Mouse (Mus musculus) midbrain, embryonic 16.5 days (tissue): ENCODE results near the gene Tbcc. TPM values are rescaled to one million over a fixed set of nuclear protein-coding genes. Genes with fewer than 3 reads are reported as not detected.
"Not testable (repeated sequence)": the region's sequence is repeated elsewhere in the genome, so short reads cannot be mapped to it uniquely, and the experiment has no call there.

Experiments used
- ATAC-seq: fragments of 200-750 bp; cut with Nextera tagmentation; 2 replicates; pipeline ENCODE4 v1.8.0; 2017; ENCODE audit warnings: moderate TSS enrichment
- H3K27ac ChIP-seq: fragments of 300-500 bp; sonication (generic); 2 replicates; pipeline ENCODE4 v1.5.1; 2014; ENCODE audit warnings: mild to moderate bottlenecking, low read length, mixed read lengths
- H3K27me3 ChIP-seq: fragments of 300-500 bp; sonication (generic); 2 replicates; pipeline ENCODE4 v1.6.1; 2014; ENCODE audit warnings: low read depth, low read length, mixed read lengths; ENCODE audit not compliant: control insufficient read depth, insufficient read depth
- H3K36me3 ChIP-seq: fragments of 300-500 bp; sonication (generic); 2 replicates; pipeline ENCODE4 v1.6.1; 2014; ENCODE audit warnings: mild to moderate bottlenecking, low read length, moderate library complexity, mixed read lengths; ENCODE audit not compliant: control insufficient read depth, insufficient read depth
- H3K4me1 ChIP-seq: fragments of 300-500 bp; sonication (generic); 2 replicates; pipeline ENCODE4 v1.6.1; 2014; ENCODE audit warnings: mild to moderate bottlenecking, low read length, mixed read lengths; ENCODE audit not compliant: control insufficient read depth, insufficient read depth
- H3K4me2 ChIP-seq: fragments of 300-500 bp; sonication (generic); 2 replicates; pipeline ENCODE4 v1.6.1; 2014; ENCODE audit warnings: mild to moderate bottlenecking, low read length, mixed read lengths
- H3K4me3 ChIP-seq: fragments of 300-500 bp; sonication (generic); 2 replicates; pipeline ENCODE4 v1.5.1; 2014; ENCODE audit warnings: low read depth, mild to moderate bottlenecking, low read length, moderate library complexity, mixed read lengths
- H3K9ac ChIP-seq: fragments of 300-500 bp; sonication (generic); 2 replicates; pipeline ENCODE4 v1.6.1; 2014; ENCODE audit warnings: low read depth, low read length, mixed read lengths
- H3K9me3 ChIP-seq: fragments of 300-500 bp; sonication (generic); replicated peaks from 2 replicates; pipeline ENCODE4 v1.6.1; 2014; ENCODE audit warnings: mild to moderate bottlenecking, low read length, mixed read lengths; ENCODE audit not compliant: control insufficient read depth, poor library complexity, severe bottlenecking
- WGBS: fragments of 180-500 bp; shearing (Covaris S2); extraction: QIAGEN DNeasy Blood & Tissue Kit; methylation state at CpG from one replicate; pipeline ENCODE4 v1.1.7; 2014; 5-methylcytosine and 5-hydroxymethylcytosine counted together
- polyA plus RNA-seq: library from polyadenylated mRNA; unstranded; fragments of >200 nt; fragmentation: Nextera tagmentation; extraction: Ambion mirVana; gene quantifications from 2 replicates; pipeline ENCODE4 v1.2.1, GENCODE M21; 2015

Tbcc gene
- 49.5 and 52.6 TPM in 2 replicates for polyA plus RNA-seq

GRCm38 (mm10) chr17:46890116-46890815 is at the start of gene Tbcc:
Gene Tbcc (plus strand): TSS chr17:46890684.
- ATAC-seq, result peak; percentile 93
- H3K4me2 ChIP-seq, result peak within 1 kb of the TSS; percentile 81
- peak within 1 kb of the TSS; percentile 85 for H3K4me3 ChIP-seq
- H3K27ac ChIP-seq, result peak within 1 kb of the TSS; percentile 97
- H3K27me3 ChIP-seq, result no peaks in the 10 kb centered on the region
- no peaks in the 10 kb centered on the region for H3K9me3 ChIP-seq
- WGBS, result under 1% methylated on average over 40 of the region's 40 CpGs
- H3K4me1 ChIP-seq, result peaks cover 30% of the 10 kb centered on the region
- H3K9ac ChIP-seq, result peak within 1 kb of the TSS; percentile 96
- no peaks in the 10 kb centered on the region for H3K36me3 ChIP-seq

GRCm38 (mm10) chr17:46843022-46843421 is 47.5 kb upstream of the Tbcc start:
- no peaks in the 10 kb centered on the region for H3K27me3 ChIP-seq
- no peaks in the 10 kb centered on the region for H3K36me3 ChIP-seq
- H3K4me1 ChIP-seq, result no peaks in the 10 kb centered on the region
- ATAC-seq, result no peak
- no peaks in the 10 kb centered on the region for H3K9me3 ChIP-seq
- whole genome bisulfite sequencing, result 75% methylated on average over 2 of the region's 2 CpGs
- H3K4me3 ChIP-seq, result no peak overlapping the region
- H3K9ac ChIP-seq, result no peak overlapping the region
- no peak overlapping the region for H3K27ac ChIP-seq
- H3K4me2 ChIP-seq, result no peak overlapping the region

GRCm38 (mm10) chr17:46843716-46844115 is 46.8 kb upstream of the Tbcc start:
- no peaks in the 10 kb centered on the region for H3K9me3 ChIP-seq
- 63% methylated on average over 7 of the region's 7 CpGs for WGBS

GRCm38 (mm10) chr17:46844811-46845210 is 45.7 kb upstream of the Tbcc start:
- ATAC-seq, result no peak
- Histone ChIP-seq H3K27ac (no peak overlapping the region), H3K4me1 (no peaks in the 10 kb centered on the region), H3K27me3 (no peaks in the 10 kb centered on the region), H3K9me3 (no peaks in the 10 kb centered on the region), H3K36me3 (no peaks in the 10 kb centered on the region), H3K9ac (no peak overlapping the region), H3K4me2 (no peak overlapping the region), H3K4me3 (no peak overlapping the region)
- 57% methylated on average over 10 of the region's 10 CpGs for WGBS

More at GRCm38 (mm10) chr17:46843716-46844115, 46.8 kb upstream of the Tbcc start:
- H3K36me3 ChIP-seq, result no peaks in the 10 kb centered on the region
- no peaks in the 10 kb centered on the region for H3K4me1 ChIP-seq
- 0 out of 2 replicates have a peak overlapping the region, but pooled peaks have one; percentile 11 for H3K27ac ChIP-seq
- H3K9ac ChIP-seq, result no peak overlapping the region
- H3K27me3 ChIP-seq, result no peaks in the 10 kb centered on the region
- ATAC-seq, result no peak
- no peak overlapping the region for H3K4me2 ChIP-seq
- H3K4me3 ChIP-seq, result no peak overlapping the region

GRCm38 (mm10) chr17:46845262-46845661 is 45.2 kb upstream of the Tbcc start:
- WGBS, result 84% methylated on average over 12 of the region's 12 CpGs
- H3K9me3 ChIP-seq, result no peaks in the 10 kb centered on the region
- H3K9ac ChIP-seq, result no peak overlapping the region
- H3K27ac ChIP-seq, result no peak overlapping the region
- no peaks in the 10 kb centered on the region for H3K36me3 ChIP-seq
- no peak overlapping the region for H3K4me2 ChIP-seq
- no peaks in the 10 kb centered on the region for H3K4me1 ChIP-seq
- no peak overlapping the region for H3K4me3 ChIP-seq
- H3K27me3 ChIP-seq, result no peaks in the 10 kb centered on the region
- no peak for ATAC-seq

GRCm38 (mm10) chr17:46846573-46846972 is 43.9 kb upstream of the Tbcc start:
- not testable (repeated sequence) for H3K27ac ChIP-seq, H3K4me3 ChIP-seq, H3K9me3 ChIP-seq, H3K27me3 ChIP-seq, H3K9ac ChIP-seq, H3K4me1 ChIP-seq, H3K36me3 ChIP-seq, H3K4me2 ChIP-seq, ATAC-seq
- WGBS, result 94% methylated on average over 18 of the region's 18 CpGs

- H3K27ac ChIP-seq, result no peak overlapping the region
- H3K4me2 ChIP-seq, result no peak overlapping the region
- H3K9me3 ChIP-seq, result no peaks in the 10 kb centered on the region
- no peaks in the 10 kb centered on the region for H3K27me3 ChIP-seq
- ATAC-seq, result no peak
- no peaks in the 10 kb centered on the region for H3K36me3 ChIP-seq
- no peaks in the 10 kb centered on the region for H3K4me1 ChIP-seq
- H3K4me3 ChIP-seq, result no peak overlapping the region
- 86% methylated on average over 7 of the region's 7 CpGs for WGBS
- no peak overlapping the region for H3K9ac ChIP-seq
These were observed 43.3 kb upstream of the Tbcc start for GRCm38 (mm10) chr17:46847206-46847605.

- H3K9me3 ChIP-seq, result no peaks in the 10 kb centered on the region
- H3K9ac ChIP-seq, result no peak overlapping the region
- 45% methylated on average over 6 of the region's 6 CpGs for whole genome bisulfite sequencing
- H3K36me3 ChIP-seq, result no peaks in the 10 kb centered on the region
- ATAC-seq, result no peak
- H3K27ac ChIP-seq, result peak overlapping the region; percentile 35; the same call in 1 of the 2 replicates
- H3K4me3 ChIP-seq, result no peak overlapping the region
- no peaks in the 10 kb centered on the region for H3K27me3 ChIP-seq
- no peak overlapping the region for H3K4me2 ChIP-seq
- H3K4me1 ChIP-seq, result peaks cover 31% of the 10 kb centered on the region
These were observed 37.8 kb upstream of the Tbcc start for GRCm38 (mm10) chr17:46852725-46853124.

- no peak for ATAC-seq
- H3K4me2 ChIP-seq, result no peak overlapping the region
- H3K4me3 ChIP-seq, result no peak overlapping the region
These were observed 37.2 kb upstream of the Tbcc start for GRCm38 (mm10) chr17:46853281-46853680.

More at GRCm38 (mm10) chr17:46853281-46853680, 37.2 kb upstream of the Tbcc start:
- no peak overlapping the region for H3K9ac ChIP-seq
- H3K27ac ChIP-seq, result 0 out of 2 replicates have a peak overlapping the region, but pooled peaks have one; percentile 35
- no peaks in the 10 kb centered on the region for H3K9me3 ChIP-seq
- no peaks in the 10 kb centered on the region for H3K27me3 ChIP-seq
- no peaks in the 10 kb centered on the region for H3K36me3 ChIP-seq
- peaks cover 31% of the 10 kb centered on the region for H3K4me1 ChIP-seq
- 44% methylated on average over 6 of the region's 6 CpGs for WGBS
